Mouse (Mus musculus) induced T-regulatory cell, adult 2 months (primary cell): Measurements from ENCODE around the gene Eml1.

Experiments
- DNase-seq: peaks from one replicate; pipeline ENCODE4 v3.0.0-alpha.2; 2012; ENCODE audit warnings: low read depth

Eml1 gene

GRCm38 (mm10) chr12:108370596-108371428 is at the start of gene Eml1:
TSS of gene Eml1 (plus strand) at chr12:108370957.
- DNase-seq: no peak

GRCm38 (mm10) chr12:108326401-108326800 is 44.4 kb upstream of the Eml1 start:
- no peak for DNase-seq

- DNase-seq: no peak
Measured at GRCm38 (mm10) chr12:108327889-108328491, 42.8 kb upstream of the Eml1 start.

GRCm38 (mm10) chr12:108333056-108333455 is 37.7 kb upstream of the Eml1 start:
- peak; percentile 79 for DNase-seq

- DNase-seq: peak; percentile 59
Measured at GRCm38 (mm10) chr12:108333481-108333882, 37.3 kb upstream of the Eml1 start.

GRCm38 (mm10) chr12:108333895-108334445 is 36.8 kb upstream of the Eml1 start, which contains the start of gene Cyp46a1:
TSS of gene Cyp46a1 (plus strand) at chr12:108334381.
- DNase-seq: peak; percentile 96

- no peak for DNase-seq
Measured at GRCm38 (mm10) chr12:108334529-108334928, 36.2 kb upstream of the Eml1 start.

- DNase-seq: peak; percentile 63
Measured at GRCm38 (mm10) chr12:108338572-108339190, 32.1 kb upstream of the Eml1 start.

GRCm38 (mm10) chr12:108348151-108348550 is 22.6 kb upstream of the Eml1 start:
- DNase-seq: no peak

GRCm38 (mm10) chr12:108349026-108349425 is 21.7 kb upstream of the Eml1 start:
- no peak for DNase-seq

GRCm38 (mm10) chr12:108350931-108351330 is 19.8 kb upstream of the Eml1 start:
- DNase-seq: no peak

- DNase-seq: no peak
Measured at GRCm38 (mm10) chr12:108352371-108353136, 18.2 kb upstream of the Eml1 start.

GRCm38 (mm10) chr12:108354284-108354683 is 16.5 kb upstream of the Eml1 start:
- DNase-seq: no peak

- DNase-seq: no peak
Measured at GRCm38 (mm10) chr12:108355271-108355670, 15.5 kb upstream of the Eml1 start.

- no peak for DNase-seq
Measured at GRCm38 (mm10) chr12:108355986-108356385, 14.8 kb upstream of the Eml1 start.

- DNase-seq: peak; percentile 57
Measured at GRCm38 (mm10) chr12:108363796-108364195, 7.0 kb upstream of the Eml1 start.

GRCm38 (mm10) chr12:108365340-108365739 is 5.4 kb upstream of the Eml1 start:
- no peak for DNase-seq

GRCm38 (mm10) chr12:108365868-108366267 is 4.9 kb upstream of the Eml1 start:
- DNase-seq: no peak

GRCm38 (mm10) chr12:108367909-108368308 is 2.8 kb upstream of the Eml1 start:
- no peak for DNase-seq

GRCm38 (mm10) chr12:108368921-108369320 is 1.8 kb upstream of the Eml1 start:
- no peak for DNase-seq

- DNase-seq: no peak
Measured at GRCm38 (mm10) chr12:108371429-108371765, 640 bp downstream of the Eml1 start.

GRCm38 (mm10) chr12:108372241-108372640 is 1.5 kb downstream of the Eml1 start:
- no peak for DNase-seq
